Mouse (Mus musculus) thymus, postnatal 10 days (tissue): Measurements from ENCODE around the gene Henmt1.

Experiments used
- DNase-seq, 2 experiments: peaks; one replicate each; pipeline ENCODE4 v3.0.0; 2021; ENCODE audit warnings: low spot score in 2 of 2

Gene Henmt1

DNA sequence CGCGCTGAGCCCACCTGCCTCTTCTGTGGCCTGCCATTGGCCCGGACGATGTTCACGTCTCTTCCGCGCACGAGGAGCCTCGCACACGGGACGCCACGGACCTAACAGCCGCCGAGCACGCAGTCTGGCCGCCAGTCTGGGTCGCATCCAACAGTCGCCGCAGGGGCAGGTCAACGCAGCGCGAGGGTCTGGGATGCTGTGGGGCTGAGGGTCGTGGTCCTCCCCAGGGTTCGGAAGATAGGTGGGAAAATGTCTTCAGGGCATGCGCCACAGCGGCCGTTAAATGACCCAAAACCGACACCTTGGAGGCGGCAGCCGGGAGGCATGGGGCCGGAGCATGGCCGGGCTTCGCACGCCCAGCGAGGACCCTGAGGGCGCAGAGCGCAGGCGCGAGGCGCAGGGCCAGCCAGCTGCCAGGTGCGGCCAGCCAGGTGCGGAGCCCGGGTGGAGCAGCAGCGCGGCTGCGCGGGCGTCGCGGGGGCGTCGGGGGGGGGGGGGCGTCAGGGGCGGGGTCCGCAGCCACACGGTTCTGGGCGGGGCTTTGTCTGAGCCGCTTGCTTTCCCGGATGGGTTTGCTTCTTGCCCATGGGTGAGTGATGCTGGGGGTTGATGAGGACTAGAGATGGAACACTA, 444 bp downstream of the Henmt1 start, which contains the start of gene Gm9857:
Gene Gm9857 (minus strand): TSS at position 445 of the 633 bp plus-strand sequence.
- no peak for DNase-seq

- DNase-seq: no peak
Observed at GRCm38 (mm10) chr3:108940996-108941395, 1.3 kb downstream of the Henmt1 start.

DNA sequence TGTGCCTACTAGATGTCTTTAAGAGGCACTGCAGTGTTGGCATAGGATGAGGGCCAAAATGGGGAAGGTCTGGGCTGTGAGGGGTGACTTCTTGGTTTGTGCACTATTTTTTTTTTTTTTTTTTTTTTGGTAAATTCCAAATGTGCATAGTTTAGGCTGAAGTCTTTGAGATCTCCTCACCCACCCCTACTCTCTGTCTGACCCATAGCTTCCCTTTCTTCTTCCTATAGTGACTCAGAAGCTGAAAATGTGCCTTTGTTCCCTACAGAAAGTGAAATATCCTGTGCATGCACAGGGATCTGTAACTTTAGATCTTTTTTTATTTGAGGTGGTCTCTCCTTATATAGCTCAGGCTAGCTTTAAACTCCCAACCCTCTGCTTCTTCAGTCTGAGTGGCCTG, 18.3 kb downstream of the Henmt1 start:
- DNase-seq: no peak

DNA sequence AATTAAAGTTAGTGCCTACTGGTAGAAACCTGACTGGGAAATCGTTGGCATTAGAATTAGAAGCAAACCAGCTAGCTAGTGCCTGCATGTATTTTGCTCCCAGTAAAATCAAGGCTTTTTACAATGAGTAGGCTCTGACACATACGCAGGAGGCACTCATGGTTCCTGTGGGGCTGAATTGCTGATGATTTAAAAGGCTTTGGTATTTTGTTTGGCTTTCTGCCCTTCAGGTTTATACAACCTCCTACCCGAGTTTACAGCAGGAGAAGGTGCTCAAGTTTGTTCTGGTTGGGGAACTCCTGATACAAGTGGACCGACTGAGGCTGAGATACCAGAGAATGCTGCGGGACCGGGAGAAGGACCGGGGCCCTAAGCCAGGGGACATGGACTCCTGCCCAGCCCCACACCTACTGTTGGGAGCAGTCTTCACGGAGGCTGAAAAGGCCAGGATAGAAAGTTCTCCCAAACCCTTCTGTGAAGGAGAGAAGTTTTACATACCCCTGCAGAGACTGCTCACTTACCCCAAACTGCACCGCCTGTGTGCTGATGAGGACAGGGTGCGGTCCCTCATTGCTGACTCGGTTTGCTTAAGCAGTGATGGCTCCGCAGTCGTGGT, 20.1 kb downstream of the Henmt1 start:
- no peak for DNase-seq

DNA sequence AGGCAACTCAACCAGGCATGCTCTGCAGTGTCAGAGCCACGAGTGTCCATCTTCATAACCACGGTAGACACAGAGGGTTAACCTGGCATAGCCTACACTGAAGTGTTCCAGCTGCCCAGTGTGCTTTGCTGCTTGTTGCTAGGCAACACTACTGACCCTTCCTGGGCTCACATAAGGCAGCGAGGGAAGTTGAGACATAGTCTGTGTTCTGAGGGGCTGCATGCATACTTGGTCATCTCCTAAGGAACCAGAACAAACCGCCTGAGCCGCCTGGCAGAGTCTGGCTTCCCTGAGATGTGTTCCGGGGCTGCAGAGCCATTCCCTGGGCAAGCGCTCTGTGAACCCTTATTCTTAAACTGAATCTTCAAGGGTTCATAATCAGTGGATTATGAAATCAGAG, 21.6 kb downstream of the Henmt1 start:
- no peak for DNase-seq

GRCm38 (mm10) chr3:108961655-108962054, 22.0 kb downstream of the Henmt1 start:
- DNase-seq: peak; percentile 40 to 49

- DNase-seq: no peak
Observed at GRCm38 (mm10) chr3:108963278-108963677, 23.6 kb downstream of the Henmt1 start.

DNA sequence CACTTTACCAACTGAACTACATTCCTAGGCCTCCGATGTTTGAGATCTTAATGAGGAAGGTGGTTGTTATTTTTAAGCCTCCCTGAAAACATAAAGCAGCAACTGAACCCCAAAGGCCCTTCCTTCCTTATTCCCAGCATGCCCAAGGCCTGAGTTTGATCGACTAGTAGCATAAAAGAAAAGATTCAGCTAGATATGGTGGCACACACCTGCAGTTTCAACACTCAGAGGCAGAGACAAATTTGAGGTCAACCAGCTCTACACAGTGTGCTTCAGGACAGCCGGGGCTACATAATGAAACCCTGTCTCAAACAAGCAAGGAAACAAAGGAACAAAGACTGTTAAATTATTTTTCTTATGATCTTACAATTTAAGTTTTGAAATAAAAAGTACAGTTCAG, 24.1 kb downstream of the Henmt1 start:
- DNase-seq: peak; percentile 36

DNA sequence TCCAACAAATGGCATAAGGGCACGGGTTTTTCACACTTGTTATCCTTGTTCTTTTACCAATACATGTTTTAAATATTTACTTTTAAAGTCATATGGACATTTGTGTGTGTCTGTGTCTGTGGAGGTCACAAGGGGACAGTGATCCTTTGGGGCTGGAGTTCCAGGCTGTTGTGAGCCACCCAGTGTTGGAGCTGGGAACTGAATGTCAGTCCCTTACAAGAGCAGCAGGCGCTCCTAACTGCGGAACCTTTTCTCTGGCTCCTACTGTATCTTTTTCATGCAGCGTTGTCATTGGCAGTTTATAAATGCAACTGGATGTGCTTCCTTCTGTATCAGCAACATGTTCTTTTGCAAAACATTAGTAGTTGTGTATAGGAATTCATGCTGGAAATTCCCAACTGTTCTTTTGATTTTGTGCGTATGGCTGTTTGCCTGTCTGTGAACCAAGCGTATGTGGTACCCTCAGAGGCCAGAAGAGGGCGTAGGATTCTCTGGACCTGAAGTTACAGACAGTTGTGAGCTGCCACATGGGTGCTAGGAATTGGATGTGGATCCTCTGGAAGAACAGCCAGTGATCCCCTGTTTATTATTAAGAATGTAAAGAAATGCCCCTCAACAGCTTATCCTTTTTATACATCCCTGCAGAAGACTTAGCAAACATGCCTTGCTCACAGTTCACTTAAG, 24.8 kb downstream of the Henmt1 start:
- peak; percentile 32 to 40 for DNase-seq

- DNase-seq: no peak
Observed at GRCm38 (mm10) chr3:108966051-108966450, 26.4 kb downstream of the Henmt1 start.

- DNase-seq: no peak
Observed at GRCm38 (mm10) chr3:108973980-108974660, 34.4 kb downstream of the Henmt1 start.

GRCm38 (mm10) chr3:108974920-108975485, 35.3 kb downstream of the Henmt1 start:
- no peak for DNase-seq

- DNase-seq: peak in 1 of 2 experiments; percentile 29
Observed at GRCm38 (mm10) chr3:108977340-108978030, 37.8 kb downstream of the Henmt1 start.

DNA sequence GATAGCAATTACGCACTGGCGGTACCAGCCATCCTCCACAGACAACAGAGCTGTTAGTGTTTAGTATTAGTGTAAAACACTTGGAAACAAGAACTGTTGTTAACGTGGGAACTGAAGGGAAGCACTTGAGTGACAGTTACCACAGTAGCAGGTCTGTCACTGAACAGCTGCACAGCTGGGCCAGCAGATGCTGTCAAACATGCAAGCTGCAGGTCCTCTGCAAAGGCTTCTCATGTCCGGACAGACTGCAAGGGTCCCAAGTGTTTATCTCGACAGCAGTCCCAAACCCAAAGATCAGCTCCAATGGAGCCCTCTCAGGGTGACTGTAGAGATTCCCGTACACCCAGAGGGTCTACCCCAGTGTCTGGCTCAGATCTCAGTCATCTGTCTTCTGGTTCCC, 42.3 kb downstream of the Henmt1 start:
- peak; percentile 32 to 37 for DNase-seq

- DNase-seq: peak; percentile 23 to 44
Observed at GRCm38 (mm10) chr3:108983989-108984388, 44.3 kb downstream of the Henmt1 start.

- no peak for DNase-seq
Observed at GRCm38 (mm10) chr3:108986534-108986933, 46.9 kb downstream of the Henmt1 start.

DNA sequence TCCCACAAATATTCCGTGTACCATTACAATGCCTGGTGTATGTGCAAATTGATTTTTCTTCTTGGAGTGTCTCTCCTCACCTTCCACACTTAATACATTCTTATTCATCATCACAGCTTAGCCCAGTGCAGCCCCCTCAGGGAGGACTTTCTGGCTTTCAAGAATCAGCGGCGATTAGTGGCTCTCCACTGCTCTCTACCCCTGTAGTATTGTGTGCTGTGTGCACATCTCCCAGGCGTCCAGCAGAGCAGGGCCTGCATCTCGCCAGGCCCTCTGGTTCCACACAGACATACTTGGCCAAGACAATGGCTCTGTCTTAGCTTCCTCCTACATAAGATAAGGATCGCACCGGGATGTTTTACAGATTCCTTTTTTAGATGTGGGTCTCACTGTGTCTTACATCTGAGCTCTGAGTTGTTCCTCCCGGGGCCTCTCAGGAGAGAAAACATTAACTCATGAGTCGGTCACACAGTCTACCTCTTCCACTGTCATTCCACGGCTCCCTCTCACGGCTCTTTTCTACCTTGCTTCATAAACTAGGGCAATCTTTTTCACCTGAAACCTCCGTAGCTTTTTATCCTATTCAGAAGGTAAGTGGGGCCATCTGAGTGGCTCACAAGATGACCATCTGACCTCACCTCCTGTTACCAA, 47.5 kb downstream of the Henmt1 start:
- no peak for DNase-seq

- DNase-seq: no peak
Observed at GRCm38 (mm10) chr3:108989971-108990548, 50.4 kb downstream of the Henmt1 start.

GRCm38 (mm10) chr3:108994477-108994876, 54.8 kb downstream of the Henmt1 start:
- DNase-seq: no peak

GRCm38 (mm10) chr3:108995379-108995778, 55.7 kb downstream of the Henmt1 start:
- no peak for DNase-seq

DNA sequence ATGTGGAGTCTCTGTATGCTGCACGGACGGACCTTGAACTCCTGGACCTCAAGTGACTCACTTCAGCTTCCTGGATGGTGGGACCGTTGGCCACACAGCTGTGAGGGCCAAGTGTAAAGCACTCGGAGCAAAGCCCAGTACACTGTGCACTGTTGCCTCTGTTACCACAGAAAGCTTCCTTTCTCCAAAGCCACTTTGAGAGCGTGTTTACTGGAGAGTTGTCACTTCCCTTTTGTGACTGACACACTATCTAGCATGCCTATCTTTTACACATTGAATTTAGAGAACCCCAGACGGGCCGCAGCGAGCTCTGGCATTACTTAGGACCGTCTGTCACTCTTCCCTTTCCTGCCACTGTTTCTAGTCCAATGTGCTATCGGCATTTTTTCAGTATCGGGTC, 57.6 kb downstream of the Henmt1 start:
- DNase-seq: no peak
